Mouse (Mus musculus) kidney, postnatal 36 days (tissue): ENCODE measurements around the gene Anapc15.

Experiments used
- DNase-seq, 2 experiments: peaks; one replicate each; pipeline ENCODE4 v3.0.0; 2021 to 2022; ENCODE audit warnings: mixed read lengths in 2 of 2

Anapc15 gene

DNA sequence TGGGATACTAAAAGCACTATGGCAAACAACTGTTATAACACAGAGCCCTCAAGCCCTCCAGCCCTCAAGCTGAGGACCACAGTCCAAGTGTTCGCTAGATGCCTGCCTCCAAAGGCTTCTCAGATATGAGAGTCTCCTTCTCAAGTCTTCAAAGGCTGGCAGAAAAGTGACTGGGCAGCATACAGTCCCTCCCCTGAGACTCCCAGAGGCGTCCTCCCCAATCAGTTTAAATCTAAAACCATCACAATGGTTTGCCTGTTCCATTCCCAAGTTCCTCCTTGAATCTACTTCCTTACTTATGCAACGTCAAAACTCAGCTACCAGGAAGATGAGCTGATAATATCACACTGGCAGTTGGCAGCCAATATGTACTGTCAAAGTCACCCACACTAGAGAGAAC is at the start of gene Anapc15:
Anapc15 (plus strand) TSS at position 301 of the 400 bp plus-strand sequence.
- no peak for DNase-seq

DNA sequence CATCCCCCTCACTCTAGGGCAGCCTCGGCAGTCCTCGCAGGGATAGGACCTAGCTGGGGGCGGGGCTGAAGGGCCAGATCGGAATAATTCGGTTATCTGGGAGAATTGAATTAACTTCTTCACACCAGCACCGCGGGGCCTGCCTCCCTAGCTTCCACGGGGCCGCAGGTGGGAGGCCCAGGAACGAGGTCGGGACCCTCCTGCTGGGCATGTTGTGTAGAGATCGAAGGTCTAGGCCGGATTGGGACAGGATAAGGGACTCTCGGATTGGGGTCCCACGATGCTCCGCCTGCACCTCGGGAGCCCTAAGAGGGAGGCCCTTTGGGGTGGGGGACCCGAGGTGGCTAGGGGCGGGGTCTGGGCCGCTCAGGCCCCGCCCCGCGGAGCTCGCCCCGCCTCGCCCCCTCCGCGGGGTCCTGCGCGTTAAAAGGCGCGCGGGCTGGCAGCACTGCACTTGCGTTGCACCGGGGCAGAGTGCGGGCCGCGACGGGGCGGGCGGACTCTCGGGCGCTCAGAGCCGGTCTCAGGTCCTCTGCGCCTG is 45.6 kb upstream of the Anapc15 start, which contains the start of gene Phox2a:
Phox2a (plus strand) TSS at position 453 of the 541 bp plus-strand sequence.
- DNase-seq: no peak

DNA sequence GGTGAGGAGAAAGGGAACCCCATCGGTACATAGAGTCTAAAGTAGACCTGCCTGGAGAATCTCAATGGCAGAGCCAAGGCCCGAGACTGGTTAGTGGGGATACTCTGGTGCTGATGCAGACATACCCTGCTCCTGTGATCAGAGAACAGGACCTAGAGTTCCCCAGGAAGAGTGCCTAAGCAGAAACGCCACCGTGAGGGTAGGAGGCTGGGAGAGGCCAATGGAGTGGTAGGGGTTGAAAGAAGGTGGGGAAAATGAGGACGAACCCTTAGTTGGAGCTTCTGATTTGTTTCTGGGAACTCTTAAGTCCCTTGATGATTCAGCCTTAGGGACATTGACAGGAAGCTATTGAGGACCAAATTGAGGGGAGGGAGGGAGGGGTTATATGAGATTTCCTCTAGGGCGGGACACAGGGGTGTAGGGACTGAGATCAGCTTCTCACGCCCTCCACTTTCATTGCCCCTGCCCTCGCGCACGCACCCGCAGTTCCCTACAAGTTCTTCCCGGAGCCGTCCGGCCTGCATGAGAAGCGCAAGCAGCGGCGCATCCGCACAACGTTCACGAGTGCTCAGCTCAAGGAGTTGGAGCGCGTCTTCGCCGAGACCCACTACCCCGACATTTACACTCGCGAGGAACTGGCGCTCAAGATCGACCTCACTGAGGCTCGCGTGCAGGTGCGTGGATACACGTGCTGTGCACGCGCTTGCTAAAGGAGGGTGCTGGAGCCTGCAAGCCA is 43.1 kb upstream of the Anapc15 start:
- no peak for DNase-seq

DNA sequence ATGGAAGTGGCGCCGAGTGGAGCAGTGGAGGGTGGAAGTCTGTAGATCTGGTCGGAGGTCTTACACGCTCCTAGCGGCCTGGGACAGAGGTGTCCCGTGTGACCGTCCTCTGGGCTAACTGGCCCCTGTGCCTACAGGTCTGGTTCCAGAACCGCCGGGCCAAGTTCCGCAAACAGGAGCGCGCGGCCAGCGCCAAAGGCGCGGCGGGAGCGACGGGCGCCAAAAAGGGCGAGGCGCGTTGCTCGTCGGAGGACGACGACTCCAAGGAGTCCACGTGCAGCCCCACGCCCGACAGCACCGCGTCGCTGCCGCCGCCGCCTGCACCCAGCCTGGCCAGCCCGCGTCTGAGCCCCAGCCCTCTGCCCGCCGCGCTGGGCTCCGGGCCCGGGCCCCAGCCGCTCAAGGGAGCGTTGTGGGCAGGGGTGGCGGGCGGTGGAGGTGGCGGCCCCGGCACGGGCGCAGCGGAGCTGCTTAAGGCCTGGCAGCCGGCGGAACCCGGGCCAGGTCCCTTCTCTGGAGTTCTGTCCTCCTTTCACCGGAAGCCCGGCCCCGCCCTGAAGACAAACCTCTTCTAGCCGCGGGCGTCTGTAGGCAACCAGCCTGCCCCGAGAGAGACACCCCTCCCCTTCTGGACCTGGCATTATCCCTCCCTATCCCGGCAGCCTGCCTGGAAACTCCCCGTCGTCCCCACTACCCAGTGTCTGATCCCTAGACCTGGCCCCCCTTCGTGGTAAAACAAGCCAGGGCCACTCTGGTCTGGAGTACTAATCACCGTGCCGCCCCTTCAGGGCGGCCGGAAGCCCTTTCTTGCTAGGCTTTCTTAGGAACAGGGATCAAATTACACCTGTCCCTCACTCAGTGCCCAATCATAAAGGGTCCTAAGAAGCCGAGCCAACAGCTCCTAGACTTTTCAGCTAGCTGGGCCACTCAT is 41.7 kb upstream of the Anapc15 start:
- peak; percentile 53 to 67 for DNase-seq

DNA sequence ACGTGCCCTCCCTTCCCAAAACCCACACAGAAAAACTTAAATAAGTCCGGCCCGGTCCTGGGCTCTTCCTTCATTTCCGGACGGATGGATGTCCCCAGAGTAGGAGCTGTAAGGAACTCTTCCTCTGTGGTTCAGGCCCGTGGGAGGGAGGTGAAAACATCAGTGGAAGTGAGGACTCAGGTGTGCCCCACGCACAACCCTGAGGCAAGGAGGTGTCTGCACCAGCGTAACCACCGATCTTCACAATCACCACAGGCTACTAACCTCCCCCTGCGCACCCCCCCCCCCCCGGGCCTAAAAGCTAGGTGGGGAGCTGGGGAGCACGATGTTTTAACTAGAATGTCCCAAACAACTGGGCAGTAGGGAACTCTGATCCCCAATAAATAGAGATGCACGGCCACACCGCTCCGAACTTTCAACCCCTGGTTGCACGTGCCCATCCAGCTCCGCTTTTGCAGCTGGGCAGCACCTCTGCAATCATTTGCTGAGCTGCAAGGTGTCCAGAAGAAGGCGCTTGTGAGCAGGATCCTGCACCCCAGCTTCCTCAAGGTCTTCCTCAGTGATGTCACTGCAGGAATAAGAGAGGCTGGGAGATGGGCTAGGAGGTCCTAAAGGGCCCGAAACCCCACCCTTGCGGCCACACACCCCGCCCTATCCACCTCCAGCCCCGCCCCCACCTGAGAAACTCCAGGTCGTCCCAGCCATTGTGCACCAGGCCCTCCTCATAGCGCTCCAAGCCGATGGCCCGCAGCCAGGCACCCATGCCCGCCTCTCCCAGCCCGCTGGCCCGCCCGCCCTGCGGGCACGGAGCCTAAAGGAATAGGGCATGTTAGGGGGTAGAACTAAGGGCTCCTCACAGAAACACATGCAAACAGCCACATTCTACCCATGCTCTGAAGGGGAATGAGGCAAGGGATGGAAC is 40.4 kb upstream of the Anapc15 start:
- DNase-seq: peak; percentile 63 to 77

DNA sequence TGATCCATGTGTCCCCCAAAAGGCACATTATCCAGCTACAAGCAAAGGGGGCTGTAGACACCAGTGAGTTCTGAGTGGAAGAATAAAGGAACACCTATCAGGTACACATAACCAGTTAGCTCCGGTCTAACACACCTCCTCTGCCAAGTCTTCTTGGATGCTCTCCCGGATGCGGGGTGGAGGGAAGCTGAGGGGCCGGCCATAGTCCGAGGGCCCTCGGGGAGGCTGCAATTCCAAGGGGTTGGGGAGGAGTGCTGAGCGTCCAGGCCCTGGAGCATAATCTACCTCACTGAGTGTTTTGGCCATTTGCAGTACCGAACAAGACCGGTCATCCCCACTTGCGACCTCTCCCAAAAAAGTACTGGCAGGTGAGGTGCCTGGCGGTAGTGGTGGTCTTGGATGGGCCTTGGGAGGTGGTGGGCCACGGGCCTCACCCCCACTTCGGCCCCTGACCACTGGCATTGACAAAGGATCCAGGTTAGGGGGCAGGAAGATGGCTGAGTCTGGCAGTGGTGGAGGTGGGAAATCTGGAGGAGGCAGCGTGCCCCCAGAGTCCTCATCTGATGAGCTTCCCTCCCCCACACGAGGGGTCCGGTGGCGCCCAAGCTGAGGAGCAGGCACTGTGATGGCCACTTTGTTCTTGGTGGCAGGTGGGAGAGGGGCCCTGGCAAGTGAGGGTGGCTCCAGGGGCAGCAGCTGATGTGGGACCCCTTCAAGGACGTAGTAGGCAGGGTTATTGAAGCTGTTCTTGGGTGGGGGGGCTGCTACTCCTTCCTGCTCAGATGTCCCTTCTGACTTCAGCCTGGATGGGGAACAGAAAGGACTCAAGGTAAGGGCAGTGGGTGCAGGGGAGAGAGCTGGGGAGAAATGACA is 39.5 kb upstream of the Anapc15 start:
- peak; percentile 75 to 77 for DNase-seq

DNA sequence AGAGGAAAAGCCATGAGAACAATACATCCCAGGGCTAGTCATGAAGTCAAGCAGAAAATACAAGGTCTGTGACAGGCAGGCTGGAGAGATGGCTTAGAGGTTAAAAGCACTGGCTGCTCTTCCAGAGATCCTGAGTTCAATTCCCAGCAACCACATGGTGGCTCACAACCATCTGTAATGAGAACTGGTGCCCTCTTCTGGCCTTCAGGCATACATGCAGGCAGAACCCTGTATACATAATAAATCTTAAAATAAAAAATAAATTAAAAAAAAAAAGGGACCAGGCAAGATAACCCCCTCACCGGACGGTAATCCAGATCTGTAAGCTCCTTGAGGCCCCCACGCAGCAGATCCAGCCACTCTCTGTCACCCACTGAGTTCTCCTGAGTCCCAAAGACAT is 33.1 kb upstream of the Anapc15 start:
- no peak for DNase-seq

DNA sequence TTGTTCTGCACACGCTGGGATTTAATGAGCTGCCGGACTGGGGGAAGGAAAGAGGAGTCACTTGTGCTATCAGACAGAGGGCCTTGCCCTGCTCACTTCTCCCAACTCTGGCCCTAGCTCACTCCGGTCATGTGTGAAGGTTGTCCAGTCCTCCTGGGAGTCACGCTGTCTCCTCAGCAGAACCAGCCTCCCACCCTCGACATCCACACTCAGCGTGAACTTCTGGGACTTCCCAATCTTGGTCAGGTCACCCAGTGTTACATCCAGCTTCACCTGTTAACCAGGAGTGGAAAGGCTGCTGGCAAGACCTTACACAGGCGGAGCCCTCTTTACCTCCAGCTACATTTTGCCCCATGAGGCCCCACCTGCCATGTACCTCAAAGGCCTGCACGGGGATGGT is 32.1 kb upstream of the Anapc15 start:
- DNase-seq: no peak

DNA sequence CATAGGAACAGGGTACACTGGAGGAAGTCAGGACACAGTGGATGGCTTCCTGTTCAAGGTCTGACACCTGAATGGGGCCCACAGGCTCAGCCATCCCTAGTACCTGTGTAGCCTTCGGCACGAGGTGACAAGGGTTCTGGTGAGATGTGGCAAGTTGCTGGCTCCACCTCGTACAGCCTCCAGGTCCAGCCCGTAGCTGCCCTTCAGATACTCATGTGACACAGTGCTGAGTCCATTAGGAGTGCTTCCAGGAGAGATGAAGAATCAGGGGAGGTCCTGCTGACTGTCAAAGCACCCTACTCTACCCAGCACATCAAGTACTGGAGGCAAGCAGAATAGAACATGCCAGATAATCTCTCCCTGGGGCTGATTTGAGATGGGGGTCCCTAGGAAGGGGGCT is 31.1 kb upstream of the Anapc15 start:
- DNase-seq: no peak

DNA sequence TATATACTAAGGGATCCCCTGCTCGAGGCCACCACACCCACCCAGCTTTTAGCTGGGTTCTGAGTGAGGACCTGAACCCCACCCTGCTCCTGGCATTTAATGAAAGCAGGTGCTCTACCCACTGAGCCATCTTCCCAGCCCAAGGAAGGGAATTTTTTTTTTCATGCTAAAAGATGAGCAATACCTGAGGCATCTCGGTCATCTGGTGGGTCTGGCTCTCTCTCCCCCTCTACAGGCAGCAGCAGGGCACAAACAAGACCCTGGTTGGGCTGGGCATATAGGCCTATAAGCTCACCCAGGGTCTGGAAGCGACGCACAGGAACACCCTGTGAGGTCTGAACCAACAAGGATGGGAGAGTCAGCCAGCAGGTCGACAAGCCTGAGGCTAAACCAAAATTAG is 30.2 kb upstream of the Anapc15 start:
- DNase-seq: no peak

DNA sequence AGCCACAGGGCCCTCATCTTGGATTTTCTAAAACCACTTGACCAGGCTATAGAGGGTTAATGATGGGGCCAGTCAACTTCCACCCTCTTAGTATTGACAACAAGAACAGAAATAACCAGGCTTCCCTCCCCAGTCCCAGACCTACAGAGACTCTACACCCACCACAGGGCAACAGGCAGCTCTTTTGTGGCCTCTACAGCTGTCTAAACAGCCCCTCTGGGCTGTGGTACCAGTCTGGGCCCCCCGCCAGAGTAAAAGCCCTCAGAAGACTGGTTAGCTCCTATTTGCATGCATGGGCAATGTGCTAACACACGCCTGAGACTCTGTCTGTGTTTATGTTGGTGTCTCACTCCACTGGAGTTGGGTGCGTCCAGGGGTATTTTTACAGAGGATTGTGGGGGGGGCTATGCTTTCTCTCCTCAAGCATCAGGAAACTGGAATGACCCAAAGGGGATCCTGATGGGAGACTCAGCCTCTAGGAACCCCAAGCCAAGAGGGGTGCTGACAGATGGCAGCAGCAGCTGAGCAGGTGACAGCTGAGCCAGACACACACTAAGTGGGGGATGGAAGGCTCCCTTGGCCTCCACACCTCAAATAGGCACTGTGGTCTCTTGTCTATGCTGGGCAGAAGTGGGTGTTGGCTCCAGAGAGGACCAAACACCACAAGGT is 29.5 kb upstream of the Anapc15 start:
- no peak for DNase-seq

DNA sequence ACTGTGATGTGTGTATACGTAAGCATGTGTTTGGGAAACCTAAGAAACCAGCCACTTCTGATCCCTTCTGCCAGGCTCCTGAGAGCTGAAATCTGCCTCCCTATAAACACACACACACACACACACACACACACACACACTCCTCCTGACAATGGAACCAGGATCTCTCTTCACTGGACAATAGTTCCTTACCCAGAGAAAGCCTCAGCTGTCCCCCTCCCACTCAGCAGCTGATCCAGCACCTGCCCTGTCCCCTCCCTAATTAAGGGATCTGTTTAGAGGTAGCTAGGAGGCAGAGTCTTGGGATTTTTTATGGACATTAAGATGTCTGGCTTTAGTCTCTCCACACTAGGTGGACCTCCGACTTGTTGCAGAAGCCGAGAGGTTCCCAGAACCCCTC is 28.6 kb upstream of the Anapc15 start:
- no peak for DNase-seq

DNA sequence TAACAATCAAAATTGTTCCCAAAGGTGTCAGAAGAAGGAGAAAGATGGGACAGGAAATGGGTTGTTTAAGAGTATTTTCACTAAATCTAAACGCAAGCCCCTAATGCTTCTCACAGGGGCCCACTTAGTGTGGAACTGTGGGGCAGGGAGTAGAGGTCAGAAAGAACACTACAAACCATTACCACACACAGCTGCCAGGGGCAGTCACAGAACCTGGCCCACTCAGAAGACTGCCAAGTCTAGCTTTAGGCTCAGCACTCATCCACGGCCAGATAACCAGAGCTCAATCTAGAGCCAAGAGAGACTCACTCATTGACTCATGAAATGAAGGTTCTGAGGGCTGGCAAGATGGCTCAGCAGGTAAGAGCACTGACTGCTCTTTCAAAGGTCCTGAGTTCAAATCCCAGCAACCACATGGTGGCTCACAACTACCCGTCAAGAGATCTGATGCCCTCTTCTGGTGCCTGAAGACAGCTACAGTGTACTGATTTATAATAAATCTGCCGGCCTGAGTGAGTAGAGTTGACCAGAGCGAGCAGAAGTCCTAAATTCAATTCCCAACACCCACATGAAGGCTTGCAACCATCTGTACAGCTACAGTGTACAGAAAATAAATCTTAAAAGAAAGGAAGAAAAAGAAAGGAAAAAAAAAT is 27.9 kb upstream of the Anapc15 start:
- DNase-seq: no peak

DNA sequence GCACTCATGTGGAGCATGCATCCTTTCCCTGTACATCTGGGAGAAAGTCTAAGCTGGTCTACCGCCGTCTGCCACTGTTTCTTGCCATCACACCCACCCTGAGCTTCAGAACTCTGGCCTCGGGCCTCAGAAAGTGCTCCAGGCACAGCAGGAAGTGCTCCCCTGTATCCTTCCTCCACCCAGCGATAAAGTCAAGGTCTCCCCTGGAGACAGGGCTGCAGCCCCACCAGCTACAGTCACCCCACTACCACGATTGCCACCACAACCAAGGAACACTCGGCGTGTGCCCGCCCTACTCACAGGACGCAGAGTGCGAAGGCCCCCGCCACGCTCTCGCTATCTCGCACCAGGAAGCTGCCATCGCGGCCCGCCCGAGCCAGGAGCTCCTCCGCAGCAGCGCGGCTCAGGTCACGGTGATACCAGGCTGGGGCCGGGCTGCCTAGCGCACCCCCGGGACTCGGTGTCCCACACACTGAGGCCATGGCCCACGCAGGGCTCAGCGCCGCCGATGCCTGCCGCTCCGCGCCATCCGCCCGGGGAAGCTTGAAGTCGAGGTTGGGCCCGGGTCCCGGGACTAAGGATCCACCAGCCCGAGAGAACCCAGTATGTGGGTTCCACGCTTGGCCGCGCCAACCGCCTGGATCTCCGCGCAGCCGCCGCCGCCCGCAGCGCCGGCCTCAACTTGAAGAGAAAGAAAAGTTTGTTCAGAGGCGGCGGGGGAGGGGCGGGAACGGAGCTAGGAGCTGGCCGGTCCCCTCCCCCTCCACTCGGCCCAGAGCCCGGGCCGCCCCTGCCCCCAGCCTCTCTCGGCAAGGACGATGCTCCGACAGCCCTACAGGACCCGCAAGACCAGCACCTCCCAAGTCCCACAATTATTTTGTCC is 27.0 kb upstream of the Anapc15 start:
- peak; percentile 70 to 91 for DNase-seq

DNA sequence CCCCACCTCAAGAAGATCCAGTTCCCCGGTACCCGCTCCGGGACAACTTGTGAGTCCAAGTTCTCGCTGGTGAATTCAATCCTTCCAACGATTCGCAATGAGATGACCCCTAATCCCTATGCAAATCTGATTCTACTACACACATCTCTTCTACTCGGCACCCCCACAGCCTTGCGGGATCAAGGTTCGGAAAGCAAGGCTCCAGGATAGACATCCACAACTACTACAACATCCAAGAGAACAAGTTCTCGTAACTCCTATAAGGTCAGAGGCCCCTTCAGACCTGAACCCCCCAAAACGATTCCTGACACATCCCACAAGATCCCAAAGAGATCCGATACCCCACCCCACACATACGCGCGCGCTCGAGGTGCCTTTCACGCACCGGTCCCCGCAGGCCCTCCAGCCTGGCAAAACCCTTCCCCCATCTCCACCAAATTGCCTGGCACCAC is 26.3 kb upstream of the Anapc15 start:
- peak in 1 of 2 experiments; percentile 37 for DNase-seq

DNA sequence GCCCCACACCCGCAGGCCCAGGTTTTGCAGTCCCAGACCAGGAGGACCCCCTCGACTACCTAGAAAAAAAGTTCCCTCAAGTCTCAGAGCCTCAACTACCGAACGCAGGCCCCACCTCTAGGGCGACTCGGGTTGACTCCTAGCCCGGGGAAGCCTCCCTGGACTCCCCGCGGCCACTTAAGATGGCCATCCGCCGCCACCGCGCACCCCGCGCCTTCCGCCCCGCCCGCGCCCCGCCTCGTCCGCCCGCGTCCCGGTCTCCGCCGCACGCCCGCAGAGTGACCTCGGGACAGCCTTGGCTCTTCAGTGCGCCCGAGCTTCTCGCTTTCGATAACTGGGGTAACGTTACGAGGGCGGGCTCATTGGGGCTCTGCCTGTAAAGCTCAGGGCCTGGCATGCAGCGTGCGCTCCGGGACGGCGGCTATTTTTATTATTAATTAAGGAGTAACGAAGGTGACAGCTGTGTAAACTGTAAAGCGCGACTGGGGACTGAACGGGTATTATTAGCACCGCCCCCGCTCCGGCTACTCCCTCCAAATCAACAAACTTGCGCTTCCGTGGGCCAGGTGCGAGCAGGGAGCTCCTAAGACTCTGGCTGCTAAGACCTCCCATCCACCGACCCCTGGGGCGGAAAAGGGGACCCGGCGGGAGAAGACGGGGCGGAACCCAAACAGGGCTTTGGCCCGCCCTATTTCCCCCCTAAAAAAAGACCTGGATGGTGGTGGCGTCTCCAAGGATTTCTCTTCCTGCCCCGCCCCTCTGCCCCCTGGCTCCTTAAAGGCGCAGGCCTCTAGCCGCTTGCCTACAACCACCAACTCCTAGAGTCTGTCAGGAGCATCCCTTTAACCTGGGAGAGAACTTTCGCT is 25.7 kb upstream of the Anapc15 start, which contains the start of gene Inppl1:
Inppl1 (minus strand) TSS at position 624 of the 866 bp plus-strand sequence.
- DNase-seq: peak; percentile 98

DNA sequence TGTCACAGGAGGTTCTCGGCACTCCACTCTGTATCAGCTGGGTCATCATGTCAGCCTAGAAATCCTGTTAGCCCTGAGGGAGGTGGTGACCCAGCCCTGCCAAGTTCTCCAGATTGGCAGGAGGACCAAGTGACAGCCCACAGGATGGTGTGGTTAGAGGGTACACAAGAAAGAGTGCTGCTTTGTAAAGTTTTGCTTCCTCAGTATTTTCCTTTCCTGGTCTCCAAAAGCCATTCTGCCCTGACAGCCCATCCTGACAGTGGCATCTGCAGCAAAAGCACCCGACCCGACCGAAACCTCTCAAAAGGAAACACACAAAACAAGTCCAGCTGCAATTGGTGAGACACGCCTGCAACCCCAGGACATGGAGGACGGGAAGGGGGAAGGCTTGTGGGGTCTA is 19.3 kb upstream of the Anapc15 start:
- no peak for DNase-seq

DNA sequence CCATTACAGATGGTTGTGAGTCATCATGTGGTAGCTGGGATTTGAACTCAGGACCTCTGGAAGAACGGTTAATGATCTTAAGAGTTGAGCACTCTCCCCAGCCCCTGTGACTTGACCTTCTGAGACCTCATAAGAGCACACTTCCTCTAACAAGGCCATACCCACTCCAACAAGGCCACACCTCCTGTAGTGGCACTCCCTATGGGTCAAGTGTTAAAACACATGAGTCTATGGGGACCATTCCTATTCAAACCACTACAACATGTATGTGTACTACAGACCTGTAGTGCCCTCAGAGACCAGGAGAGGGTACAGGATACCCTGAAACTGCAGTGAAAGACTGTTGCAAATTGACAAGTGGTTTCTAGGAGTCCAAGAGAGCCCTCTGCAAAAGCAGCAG is 15.6 kb upstream of the Anapc15 start:
- no peak for DNase-seq
